Mouse (Mus musculus): Measurements from ENCODE around the gene D830030K20Rik. TPM values are rescaled to one million over a fixed set of nuclear protein-coding genes. Genes with fewer than 3 reads are reported as not detected.
"Not testable (repeated sequence)": the region's sequence is repeated elsewhere in the genome, so short reads cannot be mapped to it uniquely, and the experiment has no call there.

Gene D830030K20Rik
- 1 to 10 TPM; 1.6 to 3.8 TPM for total RNA-seq (2021)

DNA sequence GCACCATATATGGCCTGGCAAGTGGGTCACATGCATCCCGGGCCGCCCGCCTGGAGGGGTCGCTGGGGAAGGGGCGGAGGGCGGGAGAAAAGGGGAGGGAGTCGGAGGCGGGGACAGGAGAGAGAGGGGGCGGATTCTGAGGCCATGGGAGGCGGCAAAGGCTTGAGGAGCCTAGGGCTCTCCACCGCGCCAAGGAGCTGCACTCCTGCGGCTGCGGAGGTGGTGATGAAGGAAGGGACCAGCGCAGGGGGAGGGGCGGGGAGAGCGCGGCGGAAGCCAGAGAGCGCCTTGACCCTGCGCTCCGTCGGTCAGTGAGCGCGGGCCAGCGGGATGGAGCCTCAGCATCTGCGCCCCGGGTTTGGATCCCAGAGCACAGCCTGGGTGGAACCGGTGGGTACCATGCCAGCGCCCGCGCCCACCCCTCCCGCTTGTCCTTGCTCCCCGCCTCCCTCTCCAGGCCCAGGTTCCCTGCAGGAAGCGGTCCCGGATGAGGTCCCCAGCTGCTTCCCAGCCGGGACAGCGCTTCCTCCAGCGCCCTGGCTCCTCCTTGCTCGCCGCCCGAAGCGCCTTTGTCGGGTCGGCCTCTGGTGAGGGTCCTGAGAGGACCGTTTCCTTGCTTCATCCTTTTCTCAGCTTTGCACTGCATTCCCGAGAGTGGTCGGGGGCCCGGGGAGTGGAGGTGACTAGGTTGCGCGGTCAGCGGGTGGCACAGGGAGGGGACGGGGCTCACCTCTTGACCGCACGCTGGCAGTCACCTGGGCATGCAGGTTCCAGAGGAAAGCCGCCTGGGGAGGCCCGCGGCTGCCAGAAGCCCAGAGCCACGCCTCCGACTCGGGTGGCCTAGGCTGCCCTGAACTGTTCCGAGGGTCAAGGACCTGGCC is at the start of gene D830030K20Rik:
TSS of gene D830030K20Rik (plus strand) at position 217 of the 881 bp plus-strand sequence.
- peak; percentile 3 for DNase-seq

DNA sequence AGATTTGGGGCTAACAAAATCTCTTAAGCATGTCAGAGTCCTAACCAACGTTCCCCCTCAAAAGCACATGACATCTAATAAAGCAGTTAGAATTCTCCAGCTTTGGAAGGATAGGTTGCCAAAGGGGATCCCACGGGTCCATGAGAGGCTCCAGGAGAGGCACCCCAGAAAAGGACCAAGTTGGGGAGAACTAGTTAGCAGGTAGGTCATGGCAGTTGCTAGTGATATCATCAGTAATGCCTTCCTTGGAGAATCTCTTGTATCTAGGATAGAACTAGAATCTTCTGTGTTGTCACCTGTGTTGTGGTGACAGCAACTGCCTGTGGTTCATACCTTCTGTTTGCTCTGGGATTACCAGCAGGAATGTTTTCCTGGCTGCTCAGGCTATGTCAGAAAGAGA is 20.3 kb upstream of the D830030K20Rik start, which contains the start of gene Gm5795:
TSS of gene Gm5795 (plus strand) at position 301 of the 400 bp plus-strand sequence.
- DNase-seq: not testable (repeated sequence)

DNA sequence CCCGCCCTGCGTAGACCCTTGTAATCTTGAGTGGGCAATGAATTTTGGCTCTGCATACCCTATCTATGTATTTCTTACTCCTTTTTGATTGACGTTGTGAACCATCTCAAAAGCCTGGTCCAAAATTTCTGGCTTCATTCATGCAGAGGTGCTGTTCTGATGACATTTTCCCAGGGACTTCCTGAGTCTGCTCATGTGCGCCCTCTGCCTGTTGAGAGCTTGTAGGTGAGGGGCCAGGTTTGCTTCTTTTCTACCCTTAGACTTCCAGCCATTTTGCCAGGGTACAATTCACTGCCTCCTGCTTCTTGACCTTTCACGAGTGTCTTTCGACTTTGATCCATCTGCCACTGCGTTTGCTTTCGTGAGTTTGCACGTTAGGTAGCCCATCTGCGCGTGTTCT is 1.1 kb downstream of the D830030K20Rik start:
- DNase-seq: peak; percentile 23

DNA sequence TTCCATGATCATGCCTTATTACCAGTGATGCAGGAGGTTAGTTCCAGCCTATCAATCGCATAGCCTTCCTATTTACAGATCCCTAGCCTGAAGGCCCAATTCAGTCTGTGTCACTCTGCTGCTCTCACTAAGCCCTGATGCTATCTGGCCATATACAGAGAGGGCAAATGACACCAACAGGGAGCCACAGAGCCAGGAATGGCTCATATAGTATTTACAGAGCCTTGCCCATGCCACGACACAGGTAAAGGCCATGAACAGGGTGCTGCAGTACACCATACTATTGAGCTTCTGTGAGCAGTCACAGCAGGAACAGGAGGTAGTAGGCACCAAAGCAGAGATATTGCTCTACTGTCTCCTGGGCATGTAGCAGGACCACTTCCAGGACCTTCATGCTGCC is 54.2 kb downstream of the D830030K20Rik start:
- DNase-seq: not testable (repeated sequence)

Other genes with a start within 250 kb of the D830030K20Rik start
- gene Gm2888, start 178.5 kb upstream of the D830030K20Rik start, total RNA-seq (2021): not detected
- under 1 TPM; 0.71 to 0.79 TPM for gene Gm2897, start 159.2 kb upstream of the D830030K20Rik start, total RNA-seq (2021)
- gene Gm10340, start 74.5 kb upstream of the D830030K20Rik start, total RNA-seq (2021): not detected
- gene Gm5795, start 20.2 kb upstream of the D830030K20Rik start, total RNA-seq (2021): not detected
- under 1 TPM; 0.52 to 0.86 TPM for gene Gm2956, start 124.1 kb downstream of the D830030K20Rik start, total RNA-seq (2021)
- gene Gm10413, start 186.6 kb downstream of the D830030K20Rik start, total RNA-seq (2021): not detected
- gene Gm10409, start 204.1 kb downstream of the D830030K20Rik start, total RNA-seq (2021): 1 to 10 TPM; 1.6 TPM
- gene Gm3005, start 219.6 kb downstream of the D830030K20Rik start, total RNA-seq (2021): 1 to 10 TPM in 1 of 2 experiments, under 1 TPM in 1; 0.32 to 1.0 TPM
- not detected for gene Gm10408, start 240.9 kb downstream of the D830030K20Rik start, total RNA-seq (2021)